Mouse (Mus musculus): ENCODE data around the gene Lrr1.
"Not testable (repeated sequence)": the region's sequence is repeated elsewhere in the genome, so short reads cannot be mapped to it uniquely, and the experiment has no call there.

The Lrr1 gene

GRCm38 (mm10) chr12:69164904-69165303, 3.7 kb upstream of the Lrr1 start:
- peak; percentile 43 for DNase-seq (ENCODE audit: low read depth)

DNA sequence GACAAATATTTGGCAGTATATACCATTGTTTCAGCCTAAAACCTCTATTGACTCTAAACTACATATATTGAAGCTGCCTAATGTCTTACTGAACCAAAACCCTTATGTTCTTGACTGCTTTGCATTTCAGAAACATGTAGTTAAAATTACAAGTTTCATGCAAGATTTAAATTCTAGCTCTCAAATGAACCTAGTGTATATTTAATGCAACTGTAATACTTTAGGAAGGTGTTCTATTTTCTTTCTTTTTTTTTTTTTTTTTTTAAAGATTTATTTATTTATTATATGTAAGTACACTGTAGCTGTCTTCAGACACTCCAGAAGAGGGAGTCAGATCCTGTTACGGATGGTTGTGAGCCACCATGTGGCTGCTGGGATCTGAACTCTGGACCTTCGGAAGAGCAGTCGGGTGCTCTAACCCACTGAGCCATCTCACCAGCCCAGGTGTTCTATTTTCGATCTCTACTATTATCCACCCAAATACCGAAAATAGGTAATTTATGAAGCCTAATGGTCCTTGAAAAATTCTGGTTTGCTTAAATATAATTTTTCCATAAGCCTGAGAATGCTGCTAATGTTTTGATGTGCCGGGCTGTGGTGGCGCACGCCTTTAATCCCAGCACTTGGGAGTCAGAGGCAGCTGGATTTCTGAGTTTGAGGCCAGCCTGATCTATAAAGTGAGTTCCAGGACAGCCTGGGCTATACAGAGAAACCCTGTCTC, 1.6 kb upstream of the Lrr1 start:
- not testable (repeated sequence) for DNase-seq (ENCODE audit: low read depth)

DNA sequence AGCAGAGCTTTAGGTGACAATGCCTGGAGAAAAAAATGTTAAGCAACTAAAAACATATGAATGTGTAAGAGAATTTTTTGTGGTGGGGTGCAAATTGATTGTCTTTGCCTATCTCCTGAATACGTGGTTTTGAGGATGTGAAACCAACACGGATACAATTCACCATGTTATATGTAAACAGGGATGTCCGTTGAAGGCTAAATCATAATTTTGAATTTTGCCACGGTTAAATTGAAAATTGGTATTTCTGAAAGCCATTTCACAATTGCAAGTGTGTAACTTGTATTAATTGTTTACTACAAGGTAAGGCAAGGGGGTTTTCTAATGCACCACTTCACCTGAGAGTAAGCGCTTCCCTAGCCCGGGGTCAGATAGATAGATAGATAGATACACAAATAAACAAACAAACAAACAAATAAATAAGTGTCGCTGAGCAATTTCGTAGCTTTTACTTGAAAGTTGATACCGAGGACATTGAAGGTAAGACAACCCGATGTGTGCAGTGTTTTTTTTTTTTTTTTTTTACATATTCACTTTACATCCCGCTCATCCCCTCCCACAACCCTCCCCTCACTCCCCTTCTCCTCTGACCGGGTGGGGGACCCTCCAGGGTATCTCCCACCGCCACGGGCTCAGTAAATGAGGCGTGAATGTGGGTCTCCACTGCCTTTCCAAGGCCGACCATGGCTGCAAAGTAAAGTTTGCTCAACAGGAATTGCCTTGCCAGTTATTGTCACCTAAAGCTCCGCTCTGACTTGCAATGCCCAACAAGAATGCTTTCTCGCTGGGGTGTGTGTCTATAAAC, 756 bp upstream of the Lrr1 start:
- DNase-seq (ENCODE audit: low read depth): no peak

DNA sequence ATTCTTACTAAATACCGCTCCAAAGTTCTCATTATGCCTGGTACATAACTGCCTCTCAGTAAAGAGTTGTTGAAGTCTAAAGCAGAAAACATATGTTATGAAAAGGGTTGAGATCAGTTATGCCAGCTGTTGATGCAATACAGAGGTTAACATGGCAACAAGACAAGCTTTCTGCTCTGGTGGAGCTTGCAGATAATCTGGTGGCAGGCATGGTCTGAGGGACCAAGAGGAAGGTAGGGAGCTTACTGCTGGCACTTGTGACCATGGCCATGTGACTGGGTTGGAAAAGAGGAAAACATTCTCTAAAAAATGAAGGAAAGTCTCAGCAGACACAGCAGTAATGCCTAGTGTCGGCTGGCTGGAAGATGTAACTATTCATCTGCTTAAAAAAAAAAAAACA, 2.7 kb downstream of the Lrr1 start:
- no peak for DNase-seq (ENCODE audit: low read depth)

DNA sequence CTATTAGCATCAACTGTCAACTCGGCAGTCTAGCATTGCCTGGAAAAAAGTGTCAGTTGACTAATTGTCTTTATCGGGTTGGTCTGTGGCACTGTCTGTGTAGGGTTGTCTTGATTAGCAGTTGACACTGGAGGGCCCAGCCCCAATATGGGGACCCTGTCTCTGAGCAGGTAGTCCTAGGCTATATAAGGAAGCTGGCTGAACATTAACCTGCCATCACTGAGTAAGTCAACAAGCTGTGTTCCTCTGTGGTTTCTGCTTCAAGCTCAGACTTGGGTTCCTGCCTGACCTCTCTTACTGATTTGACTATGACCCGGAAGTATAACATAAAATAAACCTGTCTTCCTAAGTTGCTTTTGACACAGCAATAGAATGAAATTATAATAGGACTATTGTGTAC, 7.4 kb downstream of the Lrr1 start:
- DNase-seq (ENCODE audit: low read depth): no peak

DNA sequence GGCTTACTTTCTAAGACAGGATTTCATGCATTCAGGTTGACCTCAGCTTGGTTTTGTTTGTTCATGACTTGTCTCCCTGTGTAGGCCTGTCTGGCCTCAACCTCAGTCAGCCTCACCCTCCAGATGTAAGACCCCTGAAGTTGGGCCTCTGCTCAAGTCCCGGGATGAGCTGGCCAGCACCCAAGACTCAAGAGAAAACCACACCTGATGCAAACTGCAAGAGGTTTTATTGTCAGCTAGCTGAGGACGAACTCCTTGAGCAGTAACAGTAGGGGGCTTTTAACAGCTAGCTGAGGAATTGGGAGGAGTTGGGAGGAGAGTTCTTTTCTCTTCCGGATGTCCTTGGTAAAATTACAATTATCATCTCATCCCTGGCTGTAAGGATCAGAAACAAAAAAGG, 8.9 kb downstream of the Lrr1 start:
- no peak for DNase-seq (ENCODE audit: low read depth)

DNA sequence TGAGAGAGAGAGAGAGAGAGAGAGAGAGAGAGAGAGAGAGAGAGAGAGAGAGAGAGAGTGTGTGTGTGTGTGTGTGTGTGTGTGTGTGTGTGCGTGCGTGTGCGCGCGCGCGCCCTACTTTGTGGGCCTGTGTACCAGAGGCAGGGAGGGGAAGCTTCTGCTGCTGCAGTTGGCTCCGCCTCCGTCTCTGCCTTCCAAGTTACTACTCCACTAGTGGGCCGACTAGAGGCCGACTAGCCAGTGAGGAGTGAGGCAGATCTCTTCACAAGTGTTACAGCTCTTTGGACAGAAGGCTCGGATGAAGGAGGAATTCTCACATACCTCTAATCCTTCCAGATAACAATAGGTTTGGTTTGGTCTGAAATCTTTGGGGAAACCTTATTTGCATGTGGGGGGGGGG, 10.8 kb downstream of the Lrr1 start:
- DNase-seq (ENCODE audit: low read depth): no peak

- no peak for DNase-seq (ENCODE audit: low read depth)
Measured at GRCm38 (mm10) chr12:69181800-69182199, 13.2 kb downstream of the Lrr1 start.

DNA sequence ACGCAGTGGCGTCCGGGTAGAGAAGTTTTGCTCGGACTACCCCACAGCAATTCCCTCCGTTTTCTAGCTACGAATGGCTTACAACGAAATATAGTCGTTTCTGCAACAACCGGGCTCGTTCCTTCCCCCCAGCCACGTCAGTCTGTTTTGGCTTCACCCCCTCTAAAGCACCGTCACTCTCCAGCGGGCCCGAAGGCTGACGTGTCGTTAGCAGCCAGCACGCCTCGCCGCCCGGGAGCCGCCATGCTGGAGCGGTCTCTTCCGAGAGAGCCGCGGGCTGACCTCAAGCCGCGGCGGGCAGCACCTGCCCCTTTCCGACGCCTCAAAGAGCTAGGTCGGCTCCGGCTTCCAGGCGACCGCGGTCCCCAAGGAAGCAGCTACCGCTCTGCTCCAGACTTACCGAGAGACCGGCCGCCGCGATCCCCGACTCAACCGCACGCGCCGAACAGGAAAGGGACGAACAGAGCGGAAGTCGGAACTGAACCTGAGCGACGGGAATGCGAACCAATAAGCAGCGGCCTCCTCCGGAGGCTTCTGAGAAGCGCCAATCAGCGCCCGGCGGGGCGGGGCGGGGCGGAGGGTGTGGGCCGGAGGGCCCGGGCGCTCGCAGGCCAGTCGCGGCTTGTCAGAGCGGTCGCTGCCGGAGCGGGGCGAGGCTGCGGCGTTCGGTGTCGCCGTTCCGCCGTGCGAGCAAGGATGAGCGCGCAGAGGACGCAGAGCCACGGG, 15.1 kb downstream of the Lrr1 start, which contains the start of the genes Rpl36al and Mgat2:
Rpl36al (minus strand) TSS at position 501 of the 726 bp plus-strand sequence.
Mgat2 (plus strand) TSS at position 575 of the 726 bp plus-strand sequence.
- peak; percentile 98 for DNase-seq (ENCODE audit: low read depth)

DNA sequence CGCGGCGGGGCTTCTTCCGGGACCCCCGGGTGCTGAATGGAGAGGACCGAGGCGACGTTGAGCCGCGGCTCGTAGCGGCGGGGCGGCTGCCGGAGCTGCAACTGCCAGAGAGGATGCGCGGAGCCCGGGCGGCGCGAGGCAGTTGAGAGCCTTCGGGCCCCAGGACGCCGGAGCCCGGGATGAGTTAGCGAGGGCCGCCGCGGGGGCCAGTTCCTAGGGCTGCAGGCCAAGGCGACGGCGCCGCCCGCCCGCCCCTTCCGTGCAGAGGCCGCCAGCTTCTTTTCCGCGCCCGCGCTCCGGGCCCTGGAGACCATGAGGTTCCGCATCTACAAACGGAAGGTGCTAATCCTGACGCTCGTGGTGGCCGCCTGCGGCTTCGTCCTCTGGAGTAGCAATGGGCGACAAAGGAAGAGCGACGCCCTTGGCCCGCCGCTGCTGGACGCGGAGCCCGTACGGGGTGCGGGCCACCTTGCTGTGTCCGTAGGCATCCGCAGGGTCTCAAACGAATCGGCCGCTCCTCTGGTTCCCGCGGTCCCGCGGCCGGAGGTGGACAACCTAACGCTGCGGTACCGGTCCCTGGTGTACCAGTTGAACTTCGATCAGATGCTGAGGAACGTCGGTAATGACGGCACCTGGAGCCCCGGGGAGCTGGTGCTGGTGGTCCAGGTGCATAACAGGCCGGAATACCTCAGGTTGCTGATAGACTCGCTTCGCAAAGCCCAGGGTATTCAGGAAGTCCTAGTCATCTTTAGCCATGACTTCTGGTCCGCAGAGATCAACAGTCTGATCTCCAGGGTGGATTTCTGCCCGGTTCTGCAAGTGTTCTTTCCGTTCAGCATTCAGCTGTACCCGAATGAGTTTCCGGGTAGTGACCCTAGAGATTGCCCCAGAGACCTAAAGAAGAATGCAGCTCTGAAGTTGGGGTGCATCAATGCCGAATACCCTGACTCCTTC, 16.0 kb downstream of the Lrr1 start:
- DNase-seq (ENCODE audit: low read depth): no peak

DNA sequence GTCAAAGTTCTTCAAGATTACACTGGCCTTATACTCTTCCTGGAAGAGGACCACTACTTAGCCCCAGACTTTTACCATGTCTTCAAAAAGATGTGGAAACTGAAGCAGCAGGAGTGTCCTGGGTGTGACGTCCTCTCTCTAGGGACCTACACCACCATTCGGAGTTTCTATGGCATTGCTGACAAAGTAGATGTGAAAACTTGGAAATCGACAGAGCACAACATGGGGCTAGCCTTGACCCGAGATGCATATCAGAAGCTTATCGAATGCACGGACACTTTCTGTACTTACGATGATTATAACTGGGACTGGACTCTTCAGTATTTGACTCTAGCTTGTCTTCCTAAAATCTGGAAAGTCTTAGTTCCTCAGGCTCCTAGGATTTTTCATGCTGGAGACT, 16.8 kb downstream of the Lrr1 start:
- DNase-seq (ENCODE audit: low read depth): no peak

DNA sequence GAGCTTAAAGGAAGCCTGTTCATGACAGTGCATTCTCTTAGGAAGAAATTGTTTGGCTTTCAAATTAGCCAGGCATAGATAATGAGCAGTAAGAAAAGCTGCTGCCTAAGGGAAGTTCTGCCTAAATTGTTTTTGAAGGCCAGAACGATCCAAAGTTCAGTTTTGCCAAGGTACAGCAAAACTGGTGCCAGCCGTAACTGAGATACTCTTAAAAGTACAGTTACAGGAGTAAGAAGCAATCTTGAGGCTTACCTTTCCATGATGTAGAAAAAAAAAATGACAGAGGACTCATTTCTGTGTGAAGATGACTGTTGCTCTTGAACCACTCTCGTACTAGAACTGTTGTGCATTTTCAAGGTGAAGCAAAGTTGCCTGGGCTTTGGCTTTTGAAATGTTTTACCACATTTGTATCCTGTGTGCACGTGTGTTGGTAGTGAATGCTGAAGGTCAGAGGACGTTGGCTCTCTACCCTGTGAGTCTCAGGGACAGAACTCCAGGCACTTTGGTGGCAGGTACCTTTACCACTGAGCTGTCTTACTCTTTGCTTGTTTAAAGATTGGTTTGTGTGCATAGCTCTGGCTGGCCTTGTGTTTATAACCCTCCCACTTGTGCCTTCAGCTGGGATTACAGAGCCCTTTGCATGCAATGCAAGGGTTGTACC, 18.3 kb downstream of the Lrr1 start:
- DNase-seq (ENCODE audit: low read depth): no peak

DNA sequence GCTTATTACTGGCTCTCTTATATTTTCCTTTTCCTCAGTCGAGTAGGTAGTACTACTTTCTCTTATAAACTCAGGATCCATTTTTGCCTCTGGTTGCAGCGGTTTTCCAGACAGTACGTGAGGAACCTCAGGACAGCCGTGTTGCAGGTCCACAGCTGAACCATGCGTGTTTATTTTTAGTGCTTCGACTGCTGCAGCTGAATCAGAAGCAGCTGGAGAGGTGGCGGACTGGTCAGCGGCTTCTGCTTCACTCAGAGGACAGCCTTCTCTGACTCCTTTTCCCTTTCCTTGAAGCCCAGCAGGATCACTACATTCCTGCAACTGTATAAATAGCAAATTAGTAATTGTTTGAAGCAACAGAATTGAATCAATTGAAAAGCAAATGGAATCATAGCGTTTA, 21.5 kb downstream of the Lrr1 start:
- no peak for DNase-seq (ENCODE audit: low read depth)

GRCm38 (mm10) chr12:69190522-69190921, 21.9 kb downstream of the Lrr1 start:
- DNase-seq (ENCODE audit: low read depth): no peak

DNA sequence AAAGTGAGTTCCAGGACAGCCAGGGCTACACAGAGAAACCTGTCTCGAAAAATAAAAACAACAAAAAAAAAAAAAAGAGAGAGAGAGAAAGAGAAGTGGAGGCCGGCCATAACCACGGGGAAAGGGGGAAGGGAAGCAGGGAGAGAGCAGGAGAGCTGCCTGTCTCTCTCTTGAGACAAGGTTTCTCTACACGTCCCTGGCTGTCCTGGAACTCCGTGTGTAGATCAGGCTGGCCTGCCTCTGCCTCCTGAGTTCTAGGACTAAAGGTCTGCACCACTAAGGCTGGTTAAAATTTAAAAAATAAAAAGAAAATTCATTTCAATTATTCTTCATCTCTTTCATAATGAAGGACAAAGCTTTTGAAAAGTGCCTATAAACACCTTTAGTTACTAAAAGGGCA, 22.8 kb downstream of the Lrr1 start:
- no peak for DNase-seq (ENCODE audit: low read depth)

DNA sequence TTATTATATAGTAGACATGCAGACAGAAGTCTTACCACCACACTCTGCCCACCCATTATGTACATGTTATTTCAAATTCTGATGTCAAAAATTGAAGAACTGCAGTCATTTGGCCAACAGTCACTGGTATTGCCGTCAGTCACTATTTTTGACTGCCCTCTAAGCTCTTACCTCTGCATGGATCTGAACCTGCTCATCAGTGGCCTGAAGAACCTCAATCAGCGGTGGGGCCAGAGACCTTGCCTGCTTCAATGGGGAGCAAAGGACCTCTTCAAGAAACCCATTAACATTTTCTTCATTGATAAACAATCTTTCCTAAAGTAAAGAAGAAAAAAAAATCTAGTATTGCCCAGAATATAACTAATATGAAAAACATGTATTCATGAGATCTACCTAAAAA, 24.0 kb downstream of the Lrr1 start:
- no peak for DNase-seq (ENCODE audit: low read depth)

GRCm38 (mm10) chr12:69196444-69197377, 28.1 kb downstream of the Lrr1 start, which contains the start of gene Gm49383:
TSS of gene Gm49383 (minus strand) at chr12:69197104.
- DNase-seq (ENCODE audit: low read depth): peak; percentile 60

DNA sequence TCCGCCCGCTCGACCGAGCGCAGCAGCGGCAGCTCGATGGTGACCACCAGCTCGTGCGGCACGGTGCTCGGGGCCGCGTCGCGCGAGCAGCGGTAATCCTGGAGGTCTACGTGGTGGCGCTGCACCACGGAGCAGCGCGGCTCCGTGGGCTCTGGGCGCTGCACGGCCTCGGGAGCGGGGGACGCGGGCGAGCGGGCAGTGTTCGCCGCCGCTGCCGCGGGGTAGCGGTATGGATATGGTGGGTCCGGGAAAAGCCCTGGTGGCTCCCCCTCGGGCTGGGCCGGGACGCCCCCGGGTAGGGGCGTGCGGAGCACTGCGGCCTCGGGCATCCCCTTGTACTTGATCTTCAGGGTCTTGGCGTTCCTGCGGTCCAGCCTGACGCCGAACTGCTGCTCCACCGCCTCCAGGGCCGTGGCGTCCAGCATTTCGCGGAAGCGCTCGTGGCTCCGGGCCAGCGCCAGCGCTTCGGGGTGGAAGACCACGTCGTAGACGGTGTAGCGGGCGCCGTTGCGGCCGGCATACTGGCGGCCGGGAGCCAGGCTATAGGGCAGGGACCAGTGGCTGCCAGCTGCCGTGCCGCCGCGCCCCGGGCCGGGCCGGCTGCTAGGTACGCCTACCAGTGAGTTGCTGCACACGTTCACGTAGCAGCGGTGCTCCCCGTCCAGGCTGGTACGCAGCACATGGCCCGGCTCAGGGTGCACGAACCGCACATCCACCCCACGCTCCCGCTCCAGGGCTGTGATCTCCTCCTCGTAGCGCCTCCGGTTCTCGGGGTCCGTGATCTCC, 29.0 kb downstream of the Lrr1 start:
- peak; percentile 55 for DNase-seq (ENCODE audit: low read depth)

DNA sequence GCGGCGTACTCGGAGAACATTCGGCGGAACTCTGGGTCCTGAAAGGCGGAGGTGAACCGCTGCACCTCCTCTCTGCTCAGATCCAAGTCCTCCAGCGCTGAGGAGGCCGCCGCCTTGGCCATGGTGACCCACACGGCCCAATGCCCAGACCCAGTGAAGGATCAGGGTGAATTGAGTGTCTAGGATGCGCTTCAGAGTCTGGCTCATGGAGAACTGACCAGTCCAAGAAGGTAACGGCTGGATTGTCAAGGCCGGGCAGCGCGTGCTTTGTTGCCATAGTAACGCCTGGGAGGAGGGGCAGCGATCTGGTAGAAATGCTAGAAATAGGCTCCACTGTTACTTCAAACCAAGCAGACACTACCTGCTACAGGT, 29.5 kb downstream of the Lrr1 start, which contains the start of gene Dnaaf2:
Dnaaf2 (minus strand) TSS at position 266 of the 372 bp plus-strand sequence.
- DNase-seq (ENCODE audit: low read depth): peak; percentile 69
